Comparison of ENCODE assay signal across 12 mouse cellular contexts in genomic region chr14:31431789-31432330, GRCm38 (mm10). TPM values are rescaled to one million over a fixed set of nuclear protein-coding genes. Genes with fewer than 3 reads are reported as not detected.
A peak's percentile ranks its signal among the peaks of the same experiment; 100 is the strongest.
DNase-seq lines count a peak whose midpoint lies in the region; ATAC-seq and TF ChIP-seq lines count a peak whose summit lies in the region.
"Had no signal": no experiment of that assay in that cellular context is flagged by ENCODE, and none has a peak within 500 bp of the region (broad histone marks: within the 10 kb centered on the region; RNA-seq: fewer than 3 reads in every experiment).

No protein-coding gene starts in this region.

- H3K27me3 ChIP-seq in kidney, adult 2 months (replicated peaks; ENCODE audit: control insufficient read depth, insufficient read depth, low read length): no peaks in the 10 kb centered on the region
- 0 out of 2 replicates have a peak, but pooled peaks cover 7% of the 10 kb centered on the region for H3K27me3 ChIP-seq in liver, postnatal 0 days (ENCODE audit: insufficient read depth, low read length)
- H3K27me3 ChIP-seq in forebrain, embryonic 15.5 days: no peaks in the 10 kb centered on the region
- H3K27me3 ChIP-seq: hindbrain, embryonic 13.5 days had no signal

- H3K9ac ChIP-seq in liver, postnatal 0 days (replicated peaks): no peak overlapping the region; the same call in 1 of the 2 replicates
- H3K9ac ChIP-seq in forebrain, embryonic 15.5 days (replicated peaks): no peak overlapping the region

- peak overlapping the region; percentile 85 for H3K4me2 ChIP-seq in liver, postnatal 0 days (ENCODE audit: low read depth, low read length)
- no peak overlapping the region for H3K4me2 ChIP-seq in forebrain, embryonic 15.5 days (replicated peaks)
- H3K4me2 ChIP-seq: midbrain, embryonic 11.5 days had no signal

- H3K4me3 ChIP-seq in kidney, adult 2 months (ENCODE audit: insufficient read depth, low read depth, low read length): no peak overlapping the region
- H3K4me3 ChIP-seq in liver, postnatal 0 days (ENCODE audit: low read depth, low read length): peak overlapping the region; percentile 82; the same call in 1 of the 2 replicates
- H3K4me3 ChIP-seq in forebrain, embryonic 15.5 days: no peak overlapping the region
- H3K4me3 ChIP-seq: hindbrain, embryonic 13.5 days had no signal

- no peak for TF ChIP-seq CTCF in kidney, adult 2 months (conservative IDR thresholded peaks at IDR 0.05; ENCODE audit: insufficient read depth, insufficient read length, low read depth, low read length)
- TF ChIP-seq CTCF in liver, postnatal 0 days (IDR thresholded peaks at IDR 0.05; ENCODE audit: low read depth): no peak

- TF ChIP-seq POLR2A in kidney, adult 2 months (IDR thresholded peaks at IDR 0.05; ENCODE audit: low read depth, low read length): no peak

- ATAC-seq in liver, postnatal 0 days: no peak
- no peak for ATAC-seq in forebrain, embryonic 15.5 days (replicated peaks)

- H3K27ac ChIP-seq in kidney, adult 2 months (ENCODE audit: insufficient read depth, low read depth, low read length): peak overlapping the region; percentile 56; the same call in 1 of the 2 replicates
- H3K27ac ChIP-seq in liver, postnatal 0 days (ENCODE audit: low read depth): peak overlapping the region; percentile 82
- no peak overlapping the region for H3K27ac ChIP-seq in forebrain, embryonic 15.5 days (replicated peaks)
- H3K27ac ChIP-seq: hindbrain, embryonic 13.5 days had no signal

- WGBS in kidney, adult 2 months: 79% methylated on average over 3 of the region's 3 CpGs
- WGBS in liver, postnatal 0 days (ENCODE audit: insufficient replicate concordance): 23% methylated on average over 3 of the region's 3 CpGs
- 89% methylated on average over 3 of the region's 3 CpGs for WGBS in forebrain, embryonic 15.5 days

- peak; percentile 28; the same call in 1 of the 2 replicates for TF ChIP-seq EP300 in liver, postnatal 0 days (IDR thresholded peaks at IDR 0.05; ENCODE audit: low read depth)

- peak; percentile 14 for DNase-seq in cerebellum, adult 9-11 months
- no peak for DNase-seq in cerebellum, postnatal 4 days (ENCODE audit: low spot score in 2 of 2)
- peak; percentile 40 for DNase-seq in lung, postnatal 36 days
- DNase-seq in lung, postnatal 4 days: no peak
- peak; percentile 81 for DNase-seq in kidney, adult 2 months
- DNase-seq in liver, postnatal 0 days: peak; percentile 16
- DNase-seq in cerebellum, adult 9-10 months: no peak
- DNase-seq: cerebellum, postnatal 10 days; layer of hippocampus, postnatal 36 days had no signal

- no peaks in the 10 kb centered on the region; the same call in 1 of the 2 replicates for H3K36me3 ChIP-seq in kidney, adult 2 months (ENCODE audit: control insufficient read depth, insufficient read depth, low read length)
- H3K36me3 ChIP-seq in liver, postnatal 0 days (replicated peaks; ENCODE audit: insufficient read depth, low read length): peaks cover 13% of the 10 kb centered on the region
- peaks cover 7% of the 10 kb centered on the region; the same call in 1 of the 2 replicates for H3K36me3 ChIP-seq in forebrain, embryonic 15.5 days

- peaks cover 48% of the 10 kb centered on the region for H3K4me1 ChIP-seq in kidney, adult 2 months (ENCODE audit: control insufficient read depth, insufficient read depth, low read length)
- peaks cover 66% of the 10 kb centered on the region for H3K4me1 ChIP-seq in liver, postnatal 0 days (ENCODE audit: insufficient read depth)
- H3K4me1 ChIP-seq in forebrain, embryonic 15.5 days: peaks cover 40% of the 10 kb centered on the region

- no peaks in the 10 kb centered on the region for H3K9me3 ChIP-seq in liver, postnatal 0 days (ENCODE audit: low read length)
- H3K9me3 ChIP-seq in forebrain, embryonic 15.5 days: no peaks in the 10 kb centered on the region
- H3K9me3 ChIP-seq: hindbrain, embryonic 13.5 days had no signal

RNA-seq across cellular contexts. Expression of gene Sh3bp5, which starts 4.0 kb away (rescaled TPM):
- polyA plus RNA-seq in kidney, adult 2 months (2012; rRNA removed): 33.4 and 43.4 TPM in 2 replicates
- 29.7 and 31.8 TPM in 2 replicates for polyA plus RNA-seq in liver, postnatal 0 days (2015; fragmentation: Nextera tagmentation; extraction: Ambion mirVana)
- polyA plus RNA-seq in forebrain, embryonic 15.5 days (2015; fragmentation: Nextera tagmentation; extraction: Ambion mirVana): 111 and 115 TPM in 2 replicates

Comparison
In these comparisons a context has a peak if more than half of its experiments do, and no peak if none do; other contexts are left out.
1. DNase-seq: peak in cerebellum, adult 9-11 months (single experiment), lung, postnatal 36 days (single experiment), kidney, adult 2 months (single experiment) and liver, postnatal 0 days (single experiment); none in cerebellum, postnatal 4 days (0 of 2), lung, postnatal 4 days (0 of 2) and cerebellum, adult 9-10 months (single experiment).